Mouse (Mus musculus): ENCODE results near the gene Kdm5b. TPM values are rescaled to one million over a fixed set of nuclear protein-coding genes. Genes with fewer than 3 reads are reported as not detected.
"Not testable (repeated sequence)": the region's sequence is repeated elsewhere in the genome, so short reads cannot be mapped to it uniquely, and the experiment has no call there.

The Kdm5b gene
- polyA plus RNA-seq, 1 experiment = 12.9 TPM

GRCm38 (mm10) chr1:134520001-134520721 is 39.8 kb upstream of the Kdm5b start:
- TF ChIP-seq POLR2A (IDR thresholded peaks at IDR 0.05; ENCODE audit: borderline replicate concordance, low read depth, low read length) = no peak
- no peak for TF ChIP-seq CTCF (IDR thresholded peaks at IDR 0.05; ENCODE audit: low read depth, low read length)
- H3K4me3 ChIP-seq (ENCODE audit: insufficient read depth, low read length) = no peak overlapping the region
- H3K27ac ChIP-seq (ENCODE audit: insufficient read depth, low read depth, low read length) = no peak overlapping the region
- H3K4me1 ChIP-seq (ENCODE audit: control insufficient read depth, insufficient read depth, low read length) = no peaks in the 10 kb centered on the region

DNA sequence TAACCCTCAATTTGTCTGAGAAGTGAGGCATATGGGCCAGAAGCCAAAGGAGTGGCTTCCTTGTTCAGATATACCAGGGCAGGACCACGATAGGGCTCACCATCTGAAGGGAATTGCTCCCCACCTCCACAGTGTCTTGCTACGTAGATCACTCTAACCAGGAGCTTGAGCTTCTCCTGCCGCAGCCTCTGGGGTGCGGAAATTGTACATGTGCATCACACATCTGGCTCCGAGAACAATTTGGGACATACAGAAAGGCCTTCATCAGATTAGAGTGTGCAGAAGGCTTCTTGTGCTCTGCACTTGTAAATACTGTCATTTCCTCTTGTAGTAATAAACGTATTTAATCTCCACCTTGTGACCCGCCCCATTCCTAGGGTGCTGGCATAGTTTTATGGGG is 38.8 kb upstream of the Kdm5b start:
- no peak overlapping the region for H3K4me3 ChIP-seq (ENCODE audit: insufficient read depth, low read length)
- H3K27ac ChIP-seq (ENCODE audit: insufficient read depth, low read depth, low read length) = no peak overlapping the region
- no peaks in the 10 kb centered on the region for H3K4me1 ChIP-seq (ENCODE audit: control insufficient read depth, insufficient read depth, low read length)
- no peak for TF ChIP-seq POLR2A (IDR thresholded peaks at IDR 0.05; ENCODE audit: borderline replicate concordance, low read depth, low read length)
- TF ChIP-seq CTCF (IDR thresholded peaks at IDR 0.05; ENCODE audit: low read depth, low read length) = no peak

DNA sequence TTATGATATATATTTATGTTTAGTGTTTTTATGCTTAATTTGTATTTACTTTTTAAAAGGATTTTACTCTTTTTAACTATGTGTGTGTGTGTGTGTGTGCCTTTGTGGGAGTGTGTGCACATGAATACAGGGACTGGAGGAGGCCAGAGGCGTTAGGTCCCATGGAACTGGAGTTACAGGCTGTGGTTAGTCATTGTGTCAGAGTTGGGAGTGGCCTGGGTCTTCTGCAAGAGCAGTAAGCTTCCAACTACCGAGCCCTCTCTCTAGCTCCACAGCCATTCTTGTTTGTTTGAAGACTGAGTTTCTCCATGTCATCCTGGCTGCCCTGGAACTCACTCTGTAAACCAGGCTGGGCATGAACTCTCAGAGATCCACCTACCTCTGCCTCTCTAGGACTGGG is 37.6 kb upstream of the Kdm5b start:
- no peak for TF ChIP-seq POLR2A (IDR thresholded peaks at IDR 0.05; ENCODE audit: borderline replicate concordance, low read depth, low read length)
- TF ChIP-seq CTCF (IDR thresholded peaks at IDR 0.05; ENCODE audit: low read depth, low read length) = no peak
- H3K27ac ChIP-seq (ENCODE audit: insufficient read depth, low read depth, low read length) = no peak overlapping the region
- no peak overlapping the region for H3K4me3 ChIP-seq (ENCODE audit: insufficient read depth, low read length)
- no peaks in the 10 kb centered on the region for H3K4me1 ChIP-seq (ENCODE audit: control insufficient read depth, insufficient read depth, low read length)

DNA sequence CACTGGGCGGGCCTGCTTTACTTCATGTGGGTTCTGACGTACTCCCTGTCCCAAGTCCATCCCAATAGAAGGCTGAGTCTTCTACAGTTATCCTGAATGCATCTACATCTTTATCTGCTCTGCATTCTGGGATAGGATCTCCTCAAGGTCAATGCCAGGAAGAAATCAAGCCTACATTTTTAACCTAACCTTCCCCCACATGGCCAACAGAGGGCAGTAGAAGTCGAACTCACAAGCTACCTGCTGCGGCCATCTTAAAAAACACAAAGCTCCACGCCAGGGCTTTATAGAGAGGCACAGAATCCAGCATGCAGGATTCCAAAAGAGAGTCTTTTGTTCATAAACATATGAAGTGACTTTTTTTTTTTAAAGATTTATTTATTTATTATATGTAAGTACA is 35.5 kb upstream of the Kdm5b start:
- no peaks in the 10 kb centered on the region for H3K4me1 ChIP-seq (ENCODE audit: control insufficient read depth, insufficient read depth, low read length)
- no peak overlapping the region for H3K4me3 ChIP-seq (ENCODE audit: insufficient read depth, low read length)
- no peak overlapping the region for H3K27ac ChIP-seq (ENCODE audit: insufficient read depth, low read depth, low read length)
- TF ChIP-seq CTCF (IDR thresholded peaks at IDR 0.05; ENCODE audit: low read depth, low read length) (peak; percentile 35), POLR2A (IDR thresholded peaks at IDR 0.05; ENCODE audit: borderline replicate concordance, low read depth, low read length) (no peak)

DNA sequence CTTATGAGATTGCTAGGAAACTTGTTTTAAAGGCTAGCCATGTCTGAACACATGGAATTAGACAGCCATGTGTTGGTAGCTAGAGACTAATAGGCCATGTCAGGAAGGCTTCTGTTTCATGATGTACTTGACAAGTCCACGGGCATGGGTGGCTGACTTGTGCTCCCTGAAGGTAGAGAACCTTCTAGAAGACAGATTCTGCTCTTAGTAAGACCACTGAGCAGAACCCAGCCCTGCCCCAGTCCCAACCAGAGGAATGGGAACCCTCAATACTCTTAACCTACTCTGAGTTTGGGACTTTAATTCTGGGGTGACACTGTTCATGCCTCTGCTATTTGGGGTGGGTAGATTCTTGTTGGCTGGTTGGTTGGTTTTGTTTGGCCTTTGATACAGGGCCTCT is 35.0 kb upstream of the Kdm5b start:
- TF ChIP-seq CTCF (IDR thresholded peaks at IDR 0.05; ENCODE audit: low read depth, low read length) (no peak), POLR2A (IDR thresholded peaks at IDR 0.05; ENCODE audit: borderline replicate concordance, low read depth, low read length) (no peak)
- Histone ChIP-seq H3K4me3 (ENCODE audit: insufficient read depth, low read length) (no peak overlapping the region), H3K27ac (ENCODE audit: insufficient read depth, low read depth, low read length) (no peak overlapping the region), H3K4me1 (ENCODE audit: control insufficient read depth, insufficient read depth, low read length) (no peaks in the 10 kb centered on the region)

DNA sequence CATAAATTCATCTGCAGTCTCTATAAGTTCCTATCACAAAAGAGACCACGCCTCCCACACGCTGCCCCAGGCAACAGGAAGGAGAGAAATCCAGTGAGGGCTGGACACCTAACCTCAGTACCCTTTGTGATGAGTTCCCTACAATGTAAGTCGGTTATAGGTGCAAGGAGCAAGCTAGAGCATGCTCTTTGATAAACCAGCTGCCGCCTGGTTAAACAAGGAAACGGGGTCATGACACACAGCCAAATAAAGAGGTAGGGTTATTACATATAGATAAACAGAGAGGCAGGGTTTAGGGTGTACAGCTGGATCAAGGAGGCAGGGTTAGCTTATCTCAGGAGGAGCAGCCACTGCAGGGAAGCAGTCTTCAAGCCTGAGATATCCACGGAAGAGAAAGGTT is 33.2 kb upstream of the Kdm5b start:
- H3K27ac ChIP-seq (ENCODE audit: insufficient read depth, low read depth, low read length) = no peak overlapping the region
- TF ChIP-seq CTCF (IDR thresholded peaks at IDR 0.05; ENCODE audit: low read depth, low read length) = no peak
- no peak for TF ChIP-seq POLR2A (IDR thresholded peaks at IDR 0.05; ENCODE audit: borderline replicate concordance, low read depth, low read length)
- H3K4me3 ChIP-seq (ENCODE audit: insufficient read depth, low read length) = no peak overlapping the region
- H3K4me1 ChIP-seq (ENCODE audit: control insufficient read depth, insufficient read depth, low read length) = no peaks in the 10 kb centered on the region

DNA sequence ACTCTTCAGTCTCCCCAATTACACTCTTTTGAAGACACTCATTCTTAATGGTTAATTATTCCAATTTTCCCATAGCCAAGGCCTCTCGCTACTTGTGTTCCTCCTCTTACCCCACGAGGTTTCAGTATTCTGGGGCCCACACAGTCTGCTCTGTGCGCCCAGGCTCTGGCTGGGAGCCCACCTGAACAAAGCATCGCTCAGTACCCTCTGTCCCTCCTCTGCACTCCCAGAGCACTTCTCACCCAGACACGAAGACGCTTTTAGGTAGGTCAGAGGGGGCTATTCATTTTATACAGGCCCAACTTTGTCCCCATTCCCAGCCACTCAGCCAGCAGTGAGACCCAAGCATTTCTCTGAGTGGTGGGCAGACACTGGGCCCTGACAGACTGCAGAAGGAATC is 29.4 kb upstream of the Kdm5b start:
- no peak overlapping the region for H3K4me3 ChIP-seq (ENCODE audit: insufficient read depth, low read length)
- TF ChIP-seq POLR2A (IDR thresholded peaks at IDR 0.05; ENCODE audit: borderline replicate concordance, low read depth, low read length) (no peak), CTCF (IDR thresholded peaks at IDR 0.05; ENCODE audit: low read depth, low read length) (no peak)

DNA sequence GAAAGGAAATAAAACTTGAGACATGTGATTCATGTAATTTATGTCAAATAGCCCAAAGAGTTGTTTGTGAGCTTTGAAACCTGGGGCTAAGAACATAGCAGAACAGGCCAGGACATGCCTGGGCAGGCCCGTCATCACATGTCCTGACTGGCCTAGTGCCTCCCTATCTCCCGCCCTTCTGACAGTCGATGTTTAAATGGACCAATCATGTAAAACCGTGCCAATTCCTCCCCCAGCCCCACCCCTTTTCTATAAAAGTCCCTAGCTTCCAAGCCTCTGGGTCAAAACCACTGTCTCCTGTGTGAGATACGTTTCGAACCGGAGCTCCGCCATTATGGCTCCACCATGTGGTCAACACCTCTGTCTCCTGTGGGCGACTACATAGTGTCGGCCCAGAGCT is 26.3 kb upstream of the Kdm5b start:
- H3K27ac ChIP-seq (ENCODE audit: insufficient read depth, low read depth, low read length); H3K4me3 ChIP-seq (ENCODE audit: insufficient read depth, low read length); H3K4me1 ChIP-seq (ENCODE audit: control insufficient read depth, insufficient read depth, low read length): not testable (repeated sequence)

More for the DNA sequence above, 29.4 kb upstream of the Kdm5b start:
- Histone ChIP-seq H3K27ac (ENCODE audit: insufficient read depth, low read depth, low read length) (no peak overlapping the region), H3K4me1 (ENCODE audit: control insufficient read depth, insufficient read depth, low read length) (no peaks in the 10 kb centered on the region; the same call in 1 of the 2 replicates)

GRCm38 (mm10) chr1:134535054-134535453 is 24.9 kb upstream of the Kdm5b start:
- Histone ChIP-seq H3K27ac (ENCODE audit: insufficient read depth, low read depth, low read length) (no peak overlapping the region), H3K4me1 (ENCODE audit: control insufficient read depth, insufficient read depth, low read length) (no peaks in the 10 kb centered on the region; the same call in 1 of the 2 replicates), H3K4me3 (ENCODE audit: insufficient read depth, low read length) (no peak overlapping the region)
- TF ChIP-seq CTCF (IDR thresholded peaks at IDR 0.05; ENCODE audit: low read depth, low read length) (no peak), POLR2A (IDR thresholded peaks at IDR 0.05; ENCODE audit: borderline replicate concordance, low read depth, low read length) (no peak)

- no peak for TF ChIP-seq CTCF (IDR thresholded peaks at IDR 0.05; ENCODE audit: low read depth, low read length)
- no peak for TF ChIP-seq POLR2A (IDR thresholded peaks at IDR 0.05; ENCODE audit: borderline replicate concordance, low read depth, low read length)
- Histone ChIP-seq H3K4me1 (ENCODE audit: control insufficient read depth, insufficient read depth, low read length) (no peaks in the 10 kb centered on the region; the same call in 1 of the 2 replicates), H3K27ac (ENCODE audit: insufficient read depth, low read depth, low read length) (no peak overlapping the region), H3K4me3 (ENCODE audit: insufficient read depth, low read length) (no peak overlapping the region)
These were observed 24.5 kb upstream of the Kdm5b start for GRCm38 (mm10) chr1:134535513-134535912.

DNA sequence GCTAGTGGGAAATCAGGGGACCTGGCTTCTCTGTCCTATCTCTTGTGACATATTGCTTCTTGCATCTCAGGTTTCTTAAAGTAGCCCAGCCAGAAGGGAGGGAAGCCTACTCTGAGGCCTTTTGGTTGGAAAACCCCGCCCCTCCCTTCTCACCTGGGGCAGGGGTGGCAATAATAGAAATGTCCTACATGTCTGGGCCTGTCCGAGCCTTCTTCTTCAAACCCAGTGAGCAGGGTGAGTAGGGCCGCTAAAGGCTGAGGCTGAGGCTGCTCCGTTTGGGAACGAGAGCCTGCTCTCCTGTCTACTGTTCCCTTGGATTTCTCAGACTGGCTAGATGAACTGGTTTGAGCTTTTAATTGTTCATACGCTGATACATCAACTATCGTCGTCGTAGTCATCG is 19.4 kb upstream of the Kdm5b start:
- Histone ChIP-seq H3K27ac (ENCODE audit: insufficient read depth, low read depth, low read length) (no peak overlapping the region), H3K4me3 (ENCODE audit: insufficient read depth, low read length) (no peak overlapping the region), H3K4me1 (ENCODE audit: control insufficient read depth, insufficient read depth, low read length) (no peaks in the 10 kb centered on the region)
- no peak for TF ChIP-seq CTCF (IDR thresholded peaks at IDR 0.05; ENCODE audit: low read depth, low read length)
- TF ChIP-seq POLR2A (IDR thresholded peaks at IDR 0.05; ENCODE audit: borderline replicate concordance, low read depth, low read length) = no peak
